Comparison of ENCODE assay signal across 8 mouse cellular contexts in genomic region chr19:54045931-54046683, GRCm38 (mm10). TPM values are rescaled to one million over a fixed set of nuclear protein-coding genes. Genes with fewer than 3 reads are reported as not detected.
DNase-seq lines count a peak whose midpoint lies in the region; ATAC-seq and TF ChIP-seq lines count a peak whose summit lies in the region.

No protein-coding gene starts in this region.

- DNase-seq in cerebellum, postnatal 10 days = peak; percentile 53 to 56
- no peak for DNase-seq in cerebellum, adult 8-10 months
- no peak for DNase-seq in testis, postnatal 14 days (ENCODE audit: low spot score)
- no peak for DNase-seq in MN1 (ENCODE audit: low spot score)

- H3K4me2 ChIP-seq in heart, embryonic 15.5 days = peak overlapping the region; percentile 98
- H3K4me2 ChIP-seq in limb, embryonic 12.5 days = peak overlapping the region; percentile 99
- H3K4me2 ChIP-seq in neural tube, embryonic 13.5 days = peak overlapping the region; percentile 100

- peak overlapping the region; percentile 14 for H3K4me3 ChIP-seq in testis, adult 2 months (ENCODE audit: control insufficient read depth, low read depth, low read length)
- H3K4me3 ChIP-seq in heart, embryonic 15.5 days = peak overlapping the region; percentile 62
- peak overlapping the region; percentile 55 for H3K4me3 ChIP-seq in limb, embryonic 12.5 days (replicated peaks)
- H3K4me3 ChIP-seq in neural tube, embryonic 13.5 days = peak overlapping the region; percentile 65

- TF ChIP-seq CTCF in testis, adult 2 months (IDR thresholded peaks at IDR 0.05; ENCODE audit: control insufficient read depth, insufficient read depth, insufficient replicate concordance, low read depth, low read length) = no peak

- no peaks in the 10 kb centered on the region for H3K9me3 ChIP-seq in heart, embryonic 15.5 days (replicated peaks)
- H3K9me3 ChIP-seq in limb, embryonic 12.5 days = no peaks in the 10 kb centered on the region
- H3K9me3 ChIP-seq in neural tube, embryonic 13.5 days = no peaks in the 10 kb centered on the region

- TF ChIP-seq POLR2A in testis, adult 2 months (IDR thresholded peaks at IDR 0.05; ENCODE audit: control insufficient read depth, low read depth, low read length) = no peak

- H3K27ac ChIP-seq in testis, adult 2 months (ENCODE audit: control insufficient read depth, insufficient read depth, low read depth, low read length) = no peak overlapping the region
- no peak overlapping the region for H3K27ac ChIP-seq in heart, embryonic 15.5 days
- H3K27ac ChIP-seq in limb, embryonic 12.5 days = no peak overlapping the region
- peak overlapping the region; percentile 61; the same call in 1 of the 2 replicates for H3K27ac ChIP-seq in neural tube, embryonic 13.5 days (replicated peaks)

- 2% methylated on average over 54 of the region's 55 CpGs for WGBS in heart, embryonic 15.5 days
- 3% methylated on average over 54 of the region's 55 CpGs for WGBS in limb, embryonic 12.5 days
- WGBS in neural tube, embryonic 13.5 days = 3% methylated on average over 55 of the region's 55 CpGs

- no peak overlapping the region for H3K9ac ChIP-seq in heart, embryonic 15.5 days
- H3K9ac ChIP-seq in limb, embryonic 12.5 days (replicated peaks) = 0 out of 2 replicates have a peak overlapping the region, but pooled peaks have one; percentile 51
- peak overlapping the region; percentile 79 for H3K9ac ChIP-seq in neural tube, embryonic 13.5 days

- peaks cover 20% of the 10 kb centered on the region for H3K4me1 ChIP-seq in testis, adult 2 months (ENCODE audit: control insufficient read depth, insufficient read depth, low read length)
- H3K4me1 ChIP-seq in heart, embryonic 15.5 days (replicated peaks) = peaks cover 42% of the 10 kb centered on the region
- H3K4me1 ChIP-seq in limb, embryonic 12.5 days (replicated peaks) = peaks cover 30% of the 10 kb centered on the region
- H3K4me1 ChIP-seq in neural tube, embryonic 13.5 days (replicated peaks) = peaks cover 40% of the 10 kb centered on the region

- no peaks in the 10 kb centered on the region; the same call in 1 of the 2 replicates for H3K27me3 ChIP-seq in testis, adult 2 months (ENCODE audit: control insufficient read depth, insufficient read depth, low read length)
- peaks cover 70% of the 10 kb centered on the region for H3K27me3 ChIP-seq in heart, embryonic 15.5 days
- H3K27me3 ChIP-seq in limb, embryonic 12.5 days = peaks cover 73% of the 10 kb centered on the region
- peaks cover 45% of the 10 kb centered on the region for H3K27me3 ChIP-seq in neural tube, embryonic 13.5 days

- no peak for ATAC-seq in heart, embryonic 15.5 days (replicated peaks; ENCODE audit: insufficient number of reproducible peaks, insufficient read depth, low FRiP score, low read depth)
- no peak for ATAC-seq in limb, embryonic 12.5 days (ENCODE audit: insufficient number of reproducible peaks, insufficient read depth, low FRiP score, low TSS enrichment, low read depth)
- ATAC-seq in neural tube, embryonic 13.5 days (ENCODE audit: low read depth) = no peak

- H3K36me3 ChIP-seq in testis, adult 2 months (ENCODE audit: control insufficient read depth, insufficient read depth, low read length) = no peaks in the 10 kb centered on the region
- H3K36me3 ChIP-seq in heart, embryonic 15.5 days = no peaks in the 10 kb centered on the region
- H3K36me3 ChIP-seq in limb, embryonic 12.5 days = no peaks in the 10 kb centered on the region
- H3K36me3 ChIP-seq in neural tube, embryonic 13.5 days = no peaks in the 10 kb centered on the region

RNA-seq across cellular contexts. Expression of gene Adra2a, which starts 2.2 kb away (rescaled TPM):
- 0.14 and 0.76 TPM in 2 replicates for polyA plus RNA-seq in testis, adult 2 months (2012; rRNA removed)
- polyA plus RNA-seq in heart, embryonic 15.5 days (2015; fragmentation: Nextera tagmentation; extraction: Ambion mirVana) = 0.05 and 0.19 TPM in 2 replicates
- polyA plus RNA-seq in limb, embryonic 12.5 days (2016; fragmentation: Nextera tagmentation; extraction: Ambion mirVana) = 0.11 and 0.27 TPM in 2 replicates
- polyA plus RNA-seq in neural tube, embryonic 13.5 days (2015; fragmentation: Nextera tagmentation; extraction: Ambion mirVana) = 2.9 TPM in 2 replicates

Comparison
In these comparisons a context has a peak if more than half of its experiments do, and no peak if none do; other contexts are left out.
1. DNase-seq: peak in cerebellum, postnatal 10 days (2 of 2); none in cerebellum, adult 8-10 months (single experiment), testis, postnatal 14 days (single experiment) and MN1 (single experiment).
2. H3K4me3 ChIP-seq: peak in every context shown above with its lines; median percentile 65 in neural tube, embryonic 13.5 days; 62 in heart, embryonic 15.5 days; 55 in limb, embryonic 12.5 days; 14 in testis, adult 2 months.
3. Peak in every context shown above with its lines, with median percentiles within 50 percentile points of each other: H3K4me2 ChIP-seq.